Mouse (Mus musculus) myocyte (in vitro differentiated cells): ENCODE data around the gene Dpf2.

Experiments
- E2F4 ChIP-seq: IDR thresholded peaks from one replicate; pipeline ENCODE4 v1.6.1; 2011; ENCODE audit warnings: mild to moderate bottlenecking, control low read depth, moderate library complexity; ENCODE audit not compliant: insufficient read depth
- MAX ChIP-seq: IDR thresholded peaks from one replicate; pipeline ENCODE4 v1.6.1; 2011; ENCODE audit warnings: low read depth, mild to moderate bottlenecking, control low read depth
- MYOD1 ChIP-seq, 3 experiments: IDR thresholded peaks; one replicate each; pipeline ENCODE4 v1.6.1; 2011; ENCODE audit warnings: control low read depth in 2 of 3, low read depth in 2 of 3, mild to moderate bottlenecking in 2 of 3, moderate library complexity in 1 of 3; ENCODE audit not compliant: insufficient read length in 2 of 3, control insufficient read depth in 1 of 3
- MYOG ChIP-seq, 3 experiments: IDR thresholded peaks; one replicate each; pipeline ENCODE4 v1.6.1; 2011; ENCODE audit warnings: control low read depth in 2 of 3, low read depth in 2 of 3, mild to moderate bottlenecking in 2 of 3; ENCODE audit not compliant: insufficient read length in 2 of 3, control insufficient read depth in 1 of 3, insufficient read depth in 1 of 3
- POLR2A ChIP-seq: IDR thresholded peaks from one replicate; pipeline ENCODE4 v1.6.1; 2011; ENCODE audit warnings: low read depth, mild to moderate bottlenecking, control low read depth, moderate library complexity; ENCODE audit not compliant: insufficient read length
- POLR2AphosphoS2 ChIP-seq: IDR thresholded peaks from one replicate; pipeline ENCODE4 v1.6.1; 2011; ENCODE audit warnings: low read depth, control low read depth; ENCODE audit not compliant: insufficient read length
- REST ChIP-seq: IDR thresholded peaks from one replicate; pipeline ENCODE4 v1.6.1; 2011; ENCODE audit warnings: mild to moderate bottlenecking, control low read depth, moderate library complexity; ENCODE audit not compliant: insufficient read depth, insufficient read length
- SRF ChIP-seq: IDR thresholded peaks from one replicate; pipeline ENCODE4 v1.6.1; 2011; ENCODE audit warnings: low read depth; ENCODE audit not compliant: control insufficient read depth, insufficient read length
- TCF12 ChIP-seq: IDR thresholded peaks from one replicate; pipeline ENCODE4 v1.6.1; 2011; ENCODE audit warnings: mild to moderate bottlenecking, control low read depth; ENCODE audit not compliant: poor library complexity, insufficient read depth, severe bottlenecking
- TCF3 ChIP-seq: IDR thresholded peaks from one replicate; pipeline ENCODE4 v1.6.1; 2011; ENCODE audit warnings: low read depth, control low read depth; ENCODE audit not compliant: insufficient read length
- USF1 ChIP-seq: IDR thresholded peaks from one replicate; pipeline ENCODE4 v1.6.1; 2011; ENCODE audit warnings: low read depth, mild to moderate bottlenecking, control low read depth, moderate library complexity

DNA sequence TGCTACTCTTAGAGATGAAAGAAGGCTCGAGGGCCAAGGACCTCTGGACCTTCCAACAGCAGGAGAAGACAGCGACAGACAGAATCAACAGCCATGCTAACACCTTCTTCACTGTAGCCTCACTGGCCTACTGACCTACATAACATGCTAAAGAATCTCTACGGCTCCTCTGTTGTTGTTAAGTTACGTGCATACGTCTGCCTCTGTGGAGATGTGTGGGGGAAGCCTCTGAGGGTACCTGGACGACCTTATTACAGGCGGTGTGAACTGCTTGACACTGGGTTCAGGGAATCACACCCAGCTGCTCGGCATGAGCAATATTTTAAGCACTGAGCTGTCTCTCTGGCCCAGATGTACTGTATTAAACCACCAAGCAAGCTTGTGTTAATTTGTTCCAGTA lies 14.7 kb upstream of the Dpf2 start:
- TF ChIP-seq POLR2A (no peak), TCF12 (no peak), MAX (no peak), MYOG (IDR thresholded peaks at IDR 0.05; ENCODE audit: control insufficient read depth in 1 of 3, insufficient read depth in 1 of 3, insufficient read length in 2 of 3, low read depth in 2 of 3) (no peak), E2F4 (no peak), USF1 (no peak), MYOD1 (IDR thresholded peaks at IDR 0.05; ENCODE audit: control insufficient read depth in 1 of 3, insufficient read length in 2 of 3, low read depth in 2 of 3) (no peak), POLR2AphosphoS2 (no peak), TCF3 (no peak), REST (no peak), SRF (no peak)
